Mouse (Mus musculus) urinary bladder, postnatal 4 days (tissue): ENCODE measurements at regions not wholly inside any gene's neighbourhood (a gene's known extent, or its start where the extent isn't known, plus 50 kb on each side); places are given as distances from the start of the nearest gene placed in this dataset.
"Not testable (repeated sequence)": the region's sequence is repeated elsewhere in the genome, so short reads cannot be mapped to it uniquely, and the experiment has no call there.

ENCODE experiments used
- DNase-seq, 2 experiments: peaks; one replicate each; pipeline ENCODE4 v3.0.0; 2021 to 2022; ENCODE audit warnings: low spot score in 2 of 2

- no peak for DNase-seq
Observed at GRCm38 (mm10) chr10:111354607-111355006, 56.1 kb downstream of the Bbs10 start.

GRCm38 (mm10) chr10:111358340-111358739 lies 59.9 kb downstream of the Bbs10 start:
- DNase-seq: not testable (repeated sequence)

- no peak for DNase-seq
Observed at GRCm38 (mm10) chr10:111361749-111362435, 63.4 kb downstream of the Bbs10 start.

- DNase-seq: no peak
Observed at GRCm38 (mm10) chr10:111363729-111364617, 65.5 kb downstream of the Bbs10 start.

- no peak for DNase-seq
Observed at GRCm38 (mm10) chr10:111365011-111365410, 66.5 kb downstream of the Bbs10 start.

GRCm38 (mm10) chr10:111369046-111369445 lies 70.6 kb downstream of the Bbs10 start:
- DNase-seq: not testable (repeated sequence)

- DNase-seq: no peak
Observed at GRCm38 (mm10) chr10:111378047-111378618, 79.7 kb downstream of the Bbs10 start.

- DNase-seq: no peak
Observed at GRCm38 (mm10) chr10:111381689-111382088, 83.2 kb downstream of the Bbs10 start.

- DNase-seq: peak in 1 of 2 experiments; percentile 18
Observed at GRCm38 (mm10) chr10:111382206-111382930, 83.9 kb downstream of the Bbs10 start.

GRCm38 (mm10) chr10:111385561-111385960 lies 87.1 kb downstream of the Bbs10 start:
- no peak for DNase-seq

- DNase-seq: no peak
Observed at GRCm38 (mm10) chr10:111387869-111388538, 85.0 kb upstream of the Nap1l1 start.

GRCm38 (mm10) chr10:111388545-111389320 lies 84.3 kb upstream of the Nap1l1 start:
- no peak for DNase-seq

- DNase-seq: peak; percentile 65 to 83
Observed at GRCm38 (mm10) chr10:111389890-111390289, 83.1 kb upstream of the Nap1l1 start.

- no peak for DNase-seq
Observed at GRCm38 (mm10) chr10:111394421-111394820, 78.6 kb upstream of the Nap1l1 start.

- DNase-seq: no peak
Observed at GRCm38 (mm10) chr10:111405071-111405470, 68.0 kb upstream of the Nap1l1 start.

GRCm38 (mm10) chr10:111408887-111409286 lies 64.1 kb upstream of the Nap1l1 start:
- DNase-seq: no peak

- no peak for DNase-seq
Observed at GRCm38 (mm10) chr10:111409497-111409896, 63.5 kb upstream of the Nap1l1 start.

GRCm38 (mm10) chr10:111410121-111410520 lies 62.9 kb upstream of the Nap1l1 start:
- no peak for DNase-seq

- DNase-seq: no peak
Observed at GRCm38 (mm10) chr10:111411533-111411932, 61.5 kb upstream of the Nap1l1 start.

GRCm38 (mm10) chr10:111416611-111417130 lies 56.4 kb upstream of the Nap1l1 start:
- DNase-seq: no peak
